Mouse (Mus musculus) fat pad, adult 2 months (tissue): ENCODE measurements at regions not wholly inside any gene's neighbourhood (a gene's known extent, or its start where the extent isn't known, plus 50 kb on each side); places are given as distances from the start of the nearest gene placed in this dataset.
"Not testable (repeated sequence)": the region's sequence is repeated elsewhere in the genome, so short reads cannot be mapped to it uniquely, and the experiment has no call there.

ENCODE experiments used
- DNase-seq: peaks from one replicate; pipeline ENCODE4 v3.0.0-alpha.2; 2011; ENCODE audit warnings: low read depth, low spot score; ENCODE audit errors: extremely low read depth

GRCm38 (mm10) chr5:118483001-118483400, 77.5 kb upstream of the Med13l start:
- no peak for DNase-seq

- no peak for DNase-seq
These were observed 76.9 kb upstream of the Med13l start for GRCm38 (mm10) chr5:118483532-118483931.

- DNase-seq: no peak
These were observed 75.3 kb upstream of the Med13l start for GRCm38 (mm10) chr5:118485191-118485590.

- DNase-seq: not testable (repeated sequence)
These were observed 68.0 kb upstream of the Med13l start for GRCm38 (mm10) chr5:118492522-118492921.

GRCm38 (mm10) chr5:118494649-118495477, 65.6 kb upstream of the Med13l start:
- no peak for DNase-seq

GRCm38 (mm10) chr5:118495478-118495760, 65.1 kb upstream of the Med13l start:
- DNase-seq: no peak

- DNase-seq: no peak
These were observed 58.9 kb upstream of the Med13l start for GRCm38 (mm10) chr5:118501624-118502023.

GRCm38 (mm10) chr5:118502991-118503390, 57.5 kb upstream of the Med13l start:
- no peak for DNase-seq

- DNase-seq: no peak
These were observed 56.3 kb upstream of the Med13l start for GRCm38 (mm10) chr5:118504170-118504569.

- no peak for DNase-seq
These were observed 55.6 kb upstream of the Med13l start for GRCm38 (mm10) chr5:118504926-118505325.

- no peak for DNase-seq
These were observed 50.6 kb upstream of the Med13l start for GRCm38 (mm10) chr5:118509871-118510270.
